Mouse (Mus musculus): ENCODE data around the gene Gpr108. TPM values are rescaled to one million over a fixed set of nuclear protein-coding genes. Genes with fewer than 3 reads are reported as not detected.
"Not testable (repeated sequence)": the region's sequence is repeated elsewhere in the genome, so short reads cannot be mapped to it uniquely, and the experiment has no call there.

The Gpr108 gene
- 77.8 and 78.2 TPM in 2 replicates for polyA plus RNA-seq (2012; rRNA removed)

DNA sequence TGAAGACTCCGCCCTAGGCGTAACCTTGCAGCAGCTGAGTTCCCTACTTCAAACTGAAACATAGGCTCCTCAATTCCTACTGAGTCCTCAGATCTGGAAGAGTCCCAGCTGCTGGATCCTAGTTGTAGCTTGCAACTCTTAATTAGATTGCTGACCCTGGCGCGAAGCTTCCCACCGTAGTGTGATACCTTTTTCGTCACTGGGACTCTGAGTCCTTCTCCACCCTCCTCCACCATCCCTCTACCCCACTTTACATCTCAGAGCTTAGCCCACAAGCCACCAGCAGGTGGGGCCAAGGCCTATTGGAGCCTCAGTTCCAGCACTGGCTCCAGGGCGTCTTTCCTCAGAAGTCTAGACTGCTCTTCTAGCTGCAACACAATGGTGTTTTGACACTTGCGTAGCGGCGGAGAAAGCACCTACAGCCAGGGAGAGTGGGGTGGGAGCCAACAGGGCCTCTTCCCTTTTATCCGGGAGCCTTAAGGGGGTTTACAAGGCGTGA, at the start of gene Gpr108:
TSS of gene Gpr108 (minus strand) at position 246 of the 499 bp plus-strand sequence.
- DNase-seq (ENCODE audit: low read depth) = peak; percentile 69

DNA sequence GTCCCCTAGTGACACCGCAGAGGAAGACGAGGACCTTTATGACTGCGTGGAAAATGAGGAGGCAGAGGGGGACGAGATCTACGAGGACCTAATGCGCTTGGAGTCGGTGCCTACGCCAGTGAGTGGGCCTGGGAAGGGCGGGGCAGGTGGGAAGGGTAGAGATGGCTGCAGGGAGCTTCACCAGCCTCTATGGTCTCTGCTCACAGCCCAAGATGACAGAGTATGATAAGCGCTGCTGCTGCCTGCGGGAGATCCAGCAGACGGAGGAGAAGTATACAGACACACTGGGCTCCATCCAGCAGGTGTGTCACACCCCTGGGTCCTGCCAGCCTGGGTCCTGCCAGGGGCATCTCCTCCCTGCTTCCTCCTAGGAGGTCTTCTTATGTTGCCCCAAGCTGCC, 48.8 kb upstream of the Gpr108 start:
- no peak for DNase-seq (ENCODE audit: low read depth)

DNA sequence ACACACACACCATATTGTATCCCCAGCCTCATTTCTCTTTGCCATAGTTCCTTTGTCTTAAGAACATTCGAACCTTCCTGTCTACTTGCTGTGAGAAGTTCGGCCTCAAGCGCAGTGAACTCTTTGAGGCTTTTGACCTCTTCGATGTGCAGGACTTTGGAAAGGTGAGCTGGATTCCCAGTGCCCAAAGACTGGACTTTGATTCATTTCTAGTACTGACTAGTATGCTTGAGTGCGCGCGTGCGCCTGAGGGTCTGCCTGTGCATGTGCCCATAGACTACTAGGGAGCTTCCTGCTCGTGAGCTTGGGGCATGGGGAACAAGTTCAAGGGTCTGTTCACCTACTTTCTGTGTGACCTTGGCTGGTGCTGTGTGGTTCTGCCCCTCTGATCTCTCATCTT, 47.7 kb upstream of the Gpr108 start:
- DNase-seq (ENCODE audit: low read depth) = no peak

DNA sequence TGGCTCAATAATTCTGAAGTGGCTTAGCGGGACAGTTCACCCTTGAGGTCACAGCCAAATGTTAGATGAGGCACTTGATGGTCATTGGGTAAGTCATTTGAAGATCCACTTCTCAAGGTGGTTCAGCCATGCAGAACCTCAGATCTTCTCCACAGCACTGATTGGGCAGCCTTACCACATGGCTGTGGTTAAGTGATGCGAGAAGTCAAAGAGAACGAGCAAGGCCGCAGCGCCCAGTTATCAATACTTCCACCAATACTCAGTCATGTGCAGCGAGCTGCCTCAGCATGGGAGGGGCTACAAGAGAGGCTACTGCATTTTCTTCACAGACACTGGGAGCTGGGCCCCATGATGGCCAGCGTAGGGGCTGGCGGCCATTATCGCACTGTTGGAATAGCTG, 44.7 kb upstream of the Gpr108 start:
- no peak for DNase-seq (ENCODE audit: low read depth)

DNA sequence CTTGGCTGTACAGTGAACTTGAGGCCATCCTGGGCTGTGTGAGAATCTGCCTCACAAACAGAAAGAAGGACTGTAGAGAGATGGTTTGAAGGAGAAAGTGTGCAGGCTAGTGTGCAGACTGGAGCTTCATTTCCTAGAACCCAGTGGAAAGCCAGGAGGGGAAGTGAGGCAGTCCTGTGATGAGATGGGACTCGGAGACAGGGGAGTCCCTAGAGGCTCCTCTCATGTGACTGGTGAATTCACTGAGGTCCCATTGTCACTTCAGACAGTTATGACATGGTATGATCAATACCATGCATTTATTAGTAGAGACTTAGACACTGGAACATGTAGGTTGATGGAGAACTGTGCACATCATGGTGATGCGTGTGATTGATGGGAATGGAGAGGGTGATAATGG, 44.1 kb upstream of the Gpr108 start:
- DNase-seq (ENCODE audit: low read depth) = no peak

DNA sequence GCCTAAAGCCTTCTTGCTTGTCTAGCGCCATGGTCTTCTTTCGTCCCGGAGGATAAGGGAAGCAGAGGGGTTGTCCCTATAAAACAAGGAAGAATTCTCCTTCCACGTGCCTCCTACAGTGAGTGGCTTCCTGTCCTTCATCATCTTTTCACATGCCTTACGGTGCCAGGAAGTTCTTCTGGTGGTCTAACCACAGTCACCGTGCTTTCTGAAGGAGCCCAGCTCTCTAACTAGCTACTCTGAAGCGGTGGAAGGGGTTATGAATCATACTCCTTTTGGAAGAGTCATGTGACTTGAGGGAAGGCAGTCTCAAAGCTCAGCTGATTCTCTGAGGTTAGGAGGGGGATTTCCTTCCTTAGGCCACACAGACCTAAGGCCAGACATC, 42.4 kb upstream of the Gpr108 start:
- no peak for DNase-seq (ENCODE audit: low read depth)

DNA sequence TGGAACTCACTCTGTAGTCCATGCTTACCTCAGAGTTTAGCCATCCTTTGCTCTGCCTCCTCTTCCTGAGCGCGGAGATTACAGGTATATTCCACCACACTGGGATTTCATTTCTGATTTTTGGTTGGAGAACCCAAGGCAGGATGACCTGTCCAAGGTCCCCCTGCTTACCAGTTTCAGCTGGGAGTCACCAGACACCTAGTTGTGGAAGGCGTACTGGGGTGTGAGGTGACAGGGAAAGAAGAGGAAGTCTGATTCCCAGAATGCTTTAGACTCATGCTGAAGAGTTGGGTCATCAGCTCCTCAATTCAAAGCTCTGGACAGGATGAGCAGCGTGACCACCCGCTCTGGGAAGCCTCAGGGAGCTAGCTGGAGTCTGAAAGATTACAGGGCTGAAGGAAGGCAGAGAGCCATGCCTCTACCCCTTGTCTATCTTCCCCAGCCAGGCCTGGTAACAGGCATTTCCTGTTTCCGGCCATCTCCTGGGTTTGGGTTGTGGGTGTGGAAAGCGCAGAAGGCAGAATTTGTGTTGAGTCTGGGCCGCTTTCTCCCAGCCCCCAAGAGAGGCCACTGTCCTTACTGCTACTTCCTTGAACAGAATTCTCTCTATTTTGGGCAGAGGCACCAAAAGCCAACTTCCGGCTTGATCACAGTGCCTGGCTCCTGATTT, 41.9 kb upstream of the Gpr108 start:
- DNase-seq (ENCODE audit: low read depth) = no peak

DNA sequence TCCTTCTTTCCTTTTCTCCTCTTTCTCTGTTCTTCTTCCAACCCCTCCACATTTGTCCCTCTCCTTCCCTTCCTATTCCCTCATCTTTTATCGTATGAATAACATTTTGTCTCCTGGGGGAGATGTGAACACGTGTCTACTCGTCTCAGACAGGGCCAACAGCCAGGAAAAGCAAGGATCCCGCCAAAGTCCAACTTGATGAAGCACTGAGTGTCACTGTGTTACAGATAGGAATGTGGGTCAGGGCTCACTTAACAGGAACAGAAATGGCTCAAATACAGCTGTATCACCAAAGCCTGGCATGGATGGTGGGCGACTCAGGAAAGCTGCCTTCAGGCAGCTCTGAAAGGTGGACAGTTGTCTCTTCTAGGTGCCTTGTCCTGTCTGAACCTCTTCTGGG, 41.0 kb upstream of the Gpr108 start:
- no peak for DNase-seq (ENCODE audit: low read depth)

DNA sequence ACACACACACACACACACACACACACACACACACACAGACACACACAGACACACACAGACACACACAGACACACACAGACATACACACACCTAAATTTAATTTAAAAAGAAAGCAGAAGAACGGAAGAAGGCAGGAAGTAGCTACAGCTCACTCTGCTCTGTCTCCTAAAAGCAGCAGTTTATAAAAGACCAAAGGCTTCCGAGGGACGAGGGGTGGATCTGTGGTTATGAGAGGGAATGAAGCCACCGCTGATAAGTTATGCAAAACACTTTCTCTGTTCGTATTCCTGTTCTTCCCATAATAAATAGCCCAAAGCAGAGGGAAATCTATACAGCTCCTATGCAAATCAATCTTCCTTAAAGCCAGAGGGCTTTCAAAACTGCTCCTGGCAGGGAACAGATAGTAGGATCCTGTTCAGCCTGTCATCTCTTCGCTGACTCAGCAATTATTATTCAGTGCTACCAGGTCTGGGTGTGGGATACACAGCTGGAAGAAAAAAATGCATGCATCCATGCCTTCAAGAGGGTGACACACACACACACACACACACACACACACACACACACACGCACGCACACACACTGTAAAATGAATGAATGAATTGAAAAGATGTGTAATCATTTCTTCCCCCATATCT, 38.6 kb upstream of the Gpr108 start:
- DNase-seq (ENCODE audit: low read depth) = no peak

DNA sequence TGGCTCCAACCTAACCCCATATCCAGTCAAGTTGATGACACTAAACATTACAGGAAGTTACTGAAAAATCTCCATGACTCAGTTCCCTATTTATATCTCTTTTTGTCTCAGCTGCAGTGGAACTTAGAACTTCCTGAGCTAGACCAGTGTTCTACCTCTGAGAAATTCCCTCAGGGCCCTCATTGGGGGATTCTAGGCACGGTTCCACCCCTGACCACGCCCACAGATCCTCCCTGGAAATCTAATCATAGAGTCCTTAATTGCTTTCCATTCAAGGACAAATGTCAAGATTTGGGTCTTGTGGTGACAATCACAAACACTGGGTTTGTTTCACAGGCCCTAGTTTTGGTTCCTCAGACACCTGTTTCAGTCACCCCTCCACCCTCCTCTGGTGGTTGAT, 36.8 kb upstream of the Gpr108 start:
- DNase-seq (ENCODE audit: low read depth) = no peak

DNA sequence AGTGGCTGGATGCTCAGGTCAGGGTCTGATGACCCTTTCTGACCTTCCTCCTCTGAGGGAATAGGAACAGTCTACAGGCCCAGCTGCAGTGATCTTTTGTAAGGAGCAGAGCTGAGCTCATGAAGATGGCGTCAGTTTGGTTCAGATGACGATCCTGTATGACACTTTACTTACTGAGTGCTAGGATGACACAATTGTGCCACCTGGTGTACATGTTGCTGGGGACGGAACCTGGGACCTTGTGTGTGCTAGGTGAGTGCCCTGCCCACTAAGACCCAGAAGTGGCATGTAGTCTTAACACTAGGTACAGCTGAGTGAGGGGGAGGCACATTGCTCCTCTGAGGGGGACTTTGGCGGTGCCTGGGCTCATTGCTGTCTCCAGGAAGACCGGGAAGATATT, 35.7 kb upstream of the Gpr108 start:
- DNase-seq (ENCODE audit: low read depth) = no peak

DNA sequence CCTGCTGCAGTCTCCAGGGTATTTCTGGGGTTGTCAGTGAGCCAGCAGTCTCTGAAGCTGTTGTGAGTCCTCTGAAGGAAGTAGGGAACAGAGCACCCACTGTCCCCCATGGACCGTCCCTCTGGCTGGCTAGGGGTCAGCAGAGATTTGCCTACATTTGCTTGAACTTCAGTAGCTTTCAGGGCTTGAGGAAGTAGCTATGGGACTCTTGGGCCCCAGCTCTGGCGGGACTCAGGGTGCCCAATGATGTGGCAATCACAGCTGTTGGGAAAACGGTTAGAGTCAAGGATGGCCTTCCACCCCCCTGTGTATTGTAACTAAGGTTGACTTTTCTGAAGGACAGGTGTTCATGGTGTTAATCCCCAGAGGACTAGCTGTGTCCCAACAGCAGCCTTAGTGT, 32.2 kb upstream of the Gpr108 start:
- no peak for DNase-seq (ENCODE audit: low read depth)

DNA sequence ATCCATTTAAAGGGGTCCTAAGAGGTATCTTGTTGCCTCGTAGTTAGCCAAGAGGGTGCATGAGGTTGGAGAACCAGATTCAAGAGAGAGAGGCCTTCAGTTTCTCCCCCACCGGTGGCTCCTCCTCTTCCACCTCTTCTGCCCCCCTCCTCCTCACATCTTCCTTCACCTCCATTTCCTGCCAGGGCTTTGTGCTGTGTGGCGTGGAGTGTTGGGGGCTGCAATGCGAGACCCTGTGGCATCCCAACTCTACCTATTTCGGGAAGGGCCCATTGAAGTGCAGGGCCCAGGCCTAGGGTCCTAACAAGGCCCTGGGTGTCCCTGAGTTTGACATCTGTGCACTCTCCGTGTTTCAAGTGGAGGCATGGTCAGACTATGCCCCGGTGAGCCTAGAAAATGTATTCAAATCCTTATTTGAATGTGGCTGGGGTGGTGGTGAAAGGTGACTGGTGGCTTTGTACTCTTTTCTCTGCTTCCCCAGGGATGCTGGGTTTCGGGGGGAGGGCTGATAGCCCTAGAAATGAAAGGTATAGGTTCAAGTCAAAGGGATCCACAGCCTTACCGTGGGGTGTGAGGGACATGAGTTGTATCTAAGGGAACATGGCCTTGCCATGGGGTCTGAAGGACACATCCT, 31.5 kb upstream of the Gpr108 start:
- no peak for DNase-seq (ENCODE audit: low read depth)

DNA sequence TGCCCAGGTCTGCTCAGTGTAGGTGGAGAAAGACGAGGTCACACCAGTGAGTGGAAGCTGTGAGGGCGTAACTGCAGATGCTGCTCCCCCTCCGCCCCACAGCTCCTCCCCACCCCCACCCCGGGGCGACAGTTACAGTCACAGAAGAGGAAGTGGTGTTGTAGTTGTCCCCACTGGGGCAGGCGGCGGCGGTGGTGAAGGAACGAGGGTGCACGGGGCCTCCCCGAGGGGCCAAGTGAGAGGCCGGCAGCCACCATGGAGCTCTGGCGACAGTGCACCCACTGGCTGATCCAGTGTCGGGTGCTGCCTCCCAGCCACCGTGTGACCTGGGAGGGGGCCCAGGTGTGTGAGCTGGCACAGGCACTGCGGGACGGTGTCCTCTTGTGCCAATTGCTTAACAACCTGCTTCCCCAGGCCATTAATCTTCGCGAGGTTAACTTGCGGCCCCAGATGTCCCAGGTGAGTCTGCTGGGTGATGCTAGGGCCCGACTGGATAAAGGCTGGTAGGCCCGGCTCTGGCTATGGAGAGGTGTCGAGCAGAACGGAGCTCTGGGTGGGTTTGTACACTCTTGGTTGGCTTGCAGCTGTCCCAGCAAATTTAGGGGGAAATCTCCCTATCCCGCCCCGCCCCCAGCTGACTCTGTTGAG, 30.8 kb upstream of the Gpr108 start, which contains the start of gene Vav1:
TSS of gene Vav1 (plus strand) at position 158 of the 648 bp plus-strand sequence.
- DNase-seq (ENCODE audit: low read depth) = no peak

DNA sequence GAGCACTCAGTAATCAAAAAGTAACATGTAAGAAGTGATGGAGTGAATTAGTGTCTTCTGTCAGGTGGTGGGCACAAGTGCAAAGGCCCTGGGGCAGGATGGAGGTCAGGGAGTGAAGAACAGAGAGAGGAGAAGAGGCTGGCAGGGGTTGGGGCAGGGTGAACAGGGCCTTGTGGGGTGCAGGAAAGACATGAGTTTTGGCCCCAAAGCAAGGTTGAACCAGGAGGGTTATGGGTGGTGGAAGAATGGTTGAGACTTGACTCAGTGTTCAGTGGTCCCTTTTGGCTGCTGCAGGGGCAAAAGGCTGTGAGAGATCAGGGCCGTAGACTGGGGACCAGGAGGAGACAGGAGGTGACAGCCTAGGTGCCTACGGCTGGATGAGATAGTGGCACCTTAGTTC, 30.3 kb upstream of the Gpr108 start:
- DNase-seq (ENCODE audit: low read depth) = no peak

DNA sequence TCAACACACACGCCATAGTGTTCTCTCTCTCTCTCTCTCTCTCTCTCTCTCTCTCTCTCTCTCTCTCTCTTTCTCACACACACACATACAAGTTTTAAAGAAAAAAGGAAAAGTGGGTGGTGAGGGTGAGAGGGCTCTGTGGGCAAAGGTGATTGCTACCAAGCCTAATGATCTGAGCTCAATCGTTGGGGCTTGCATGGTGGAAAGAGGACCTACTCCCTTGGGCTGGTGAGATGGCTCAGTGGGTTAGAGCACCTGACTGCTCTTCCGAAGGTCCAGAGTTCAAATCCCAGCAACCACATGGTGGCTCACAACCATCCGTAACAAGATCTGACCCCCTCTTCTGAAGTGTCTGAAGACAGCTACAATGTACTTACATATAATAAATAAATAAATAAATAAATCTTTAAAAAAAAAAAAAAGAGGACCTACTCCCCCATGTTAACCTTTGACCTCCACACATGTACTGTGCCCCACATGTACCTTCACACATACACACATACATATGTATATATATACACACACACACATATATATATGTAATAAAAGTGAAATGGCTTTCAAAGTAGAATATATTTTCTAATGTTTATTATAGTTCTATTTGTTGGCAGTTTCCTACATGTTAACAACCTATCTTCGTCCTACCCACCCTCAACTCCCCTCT, 29.5 kb upstream of the Gpr108 start:
- not testable (repeated sequence) for DNase-seq (ENCODE audit: low read depth)

DNA sequence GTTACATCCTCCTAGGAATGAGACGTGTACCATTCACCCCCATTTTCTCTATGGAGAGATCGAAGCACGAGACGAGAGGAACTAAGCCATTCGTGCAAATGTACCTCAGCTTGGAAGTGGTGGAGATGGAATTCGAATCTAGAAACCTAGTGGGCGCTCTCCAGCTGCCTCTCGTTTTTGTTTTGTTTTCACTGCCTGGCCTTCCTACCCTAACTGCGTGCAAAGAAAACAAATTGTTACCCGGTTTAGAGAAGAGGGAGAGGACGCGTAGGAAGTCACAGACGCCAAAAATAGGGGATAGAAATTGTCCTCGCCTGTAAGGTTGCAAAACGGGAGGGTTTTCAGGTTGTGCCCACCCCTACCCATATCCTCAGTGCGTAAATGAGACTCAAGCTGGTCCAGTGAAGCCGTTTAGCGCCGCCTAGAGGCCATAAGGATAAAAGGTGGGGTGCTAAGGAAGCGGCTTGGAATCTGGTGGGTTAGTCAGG, 28.4 kb upstream of the Gpr108 start:
- no peak for DNase-seq (ENCODE audit: low read depth)

DNA sequence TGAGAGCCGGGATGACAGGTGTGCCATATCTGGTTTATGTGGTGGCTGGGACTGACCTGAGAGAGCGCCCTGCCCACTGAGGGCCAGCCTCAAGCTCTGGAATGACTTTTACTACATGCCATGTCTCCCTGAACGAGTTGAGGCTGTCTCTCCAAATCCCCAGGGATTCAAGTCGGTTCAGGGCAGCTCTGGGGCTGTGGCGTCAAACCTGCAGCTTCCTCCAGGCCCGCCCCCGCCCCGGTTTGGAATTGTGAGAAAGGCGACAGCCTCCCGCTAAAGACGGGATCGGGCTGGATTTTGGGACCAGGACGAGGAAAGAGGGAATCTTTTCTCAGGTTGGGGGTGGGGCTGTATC, 27.7 kb upstream of the Gpr108 start:
- no peak for DNase-seq (ENCODE audit: low read depth)

DNA sequence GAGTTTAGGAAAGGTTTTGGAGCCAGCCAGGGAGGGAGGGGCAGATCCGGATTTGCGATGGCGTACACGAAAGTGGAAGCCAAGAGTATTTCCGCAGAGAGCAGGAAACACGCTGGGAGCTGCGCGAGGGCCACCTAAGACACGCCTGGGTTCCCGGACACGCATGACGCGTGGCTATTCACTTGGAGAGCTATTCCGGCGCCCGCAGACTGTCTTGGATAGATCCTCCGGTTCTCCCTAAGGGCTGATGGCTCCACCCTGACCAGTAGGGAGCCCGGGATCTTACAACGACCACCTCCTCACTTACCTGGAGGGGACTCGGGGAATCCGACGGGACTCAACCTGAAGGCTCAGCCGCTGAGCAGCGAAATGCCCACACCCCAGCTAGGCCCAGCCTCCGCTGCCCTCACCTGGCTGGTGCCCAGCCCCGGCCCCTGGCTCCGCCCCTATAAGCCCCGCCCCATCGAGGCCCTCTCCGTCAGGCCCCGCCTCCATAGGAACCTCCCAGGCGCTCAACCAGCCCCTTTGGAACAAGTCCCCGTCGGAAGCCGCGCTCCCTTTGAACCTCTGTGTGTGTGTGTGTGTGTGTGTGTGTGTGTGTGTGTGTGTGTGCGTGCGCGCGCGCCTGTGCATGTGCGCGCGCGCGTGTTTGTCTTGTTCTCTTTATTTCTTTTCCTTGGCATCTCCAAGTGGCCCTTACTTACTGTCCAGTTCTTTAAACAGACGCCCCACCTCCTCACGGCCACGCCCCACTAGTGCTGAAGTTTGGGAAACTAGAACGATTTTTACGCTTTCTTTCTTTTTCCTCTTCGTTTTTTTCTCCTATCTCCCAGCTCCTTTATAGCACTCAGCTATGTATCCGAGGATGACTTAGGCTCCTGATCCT, 27.1 kb upstream of the Gpr108 start:
- DNase-seq (ENCODE audit: low read depth) = no peak

DNA sequence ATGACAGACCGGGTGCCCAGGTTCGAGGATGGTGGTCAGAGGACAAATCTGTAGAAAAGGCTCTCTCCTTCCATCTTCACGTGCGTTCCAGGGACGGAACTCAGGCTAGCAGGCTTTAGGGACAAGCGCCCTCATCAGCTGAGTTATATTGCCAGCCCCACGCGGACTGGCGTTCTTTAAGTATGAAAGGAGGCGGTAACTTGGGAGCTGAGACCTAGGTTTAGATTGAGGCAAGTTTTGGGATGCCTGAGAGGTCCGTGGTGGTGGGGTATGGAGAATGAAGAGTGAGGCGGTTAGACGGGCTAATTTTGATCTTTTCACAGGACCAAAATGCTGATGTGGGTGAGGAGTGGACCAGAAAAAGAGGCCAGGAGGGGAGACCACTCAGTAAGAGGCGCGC, 26.4 kb upstream of the Gpr108 start:
- no peak for DNase-seq (ENCODE audit: low read depth)

DNA sequence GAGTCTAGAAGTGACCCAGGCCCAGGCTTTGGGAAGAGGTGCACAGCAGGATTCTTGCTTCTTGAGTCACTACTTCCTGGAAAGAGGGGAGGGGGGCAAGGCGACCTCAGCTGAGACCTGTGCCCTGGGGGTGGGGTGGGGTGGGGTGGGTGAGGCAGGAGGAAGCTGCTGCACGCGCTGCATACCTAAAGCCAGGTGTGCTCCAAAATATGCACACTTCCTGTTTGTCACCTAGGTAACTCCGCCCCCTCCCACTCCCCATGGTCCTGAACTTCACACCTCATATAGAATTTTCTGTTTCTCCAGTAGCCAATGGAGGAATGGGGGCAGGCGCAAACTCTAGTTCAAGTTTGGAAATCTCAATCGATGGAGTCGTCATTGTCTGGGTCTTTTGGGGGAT, 25.6 kb upstream of the Gpr108 start:
- DNase-seq (ENCODE audit: low read depth) = no peak
